In the genomic region with DNA sequence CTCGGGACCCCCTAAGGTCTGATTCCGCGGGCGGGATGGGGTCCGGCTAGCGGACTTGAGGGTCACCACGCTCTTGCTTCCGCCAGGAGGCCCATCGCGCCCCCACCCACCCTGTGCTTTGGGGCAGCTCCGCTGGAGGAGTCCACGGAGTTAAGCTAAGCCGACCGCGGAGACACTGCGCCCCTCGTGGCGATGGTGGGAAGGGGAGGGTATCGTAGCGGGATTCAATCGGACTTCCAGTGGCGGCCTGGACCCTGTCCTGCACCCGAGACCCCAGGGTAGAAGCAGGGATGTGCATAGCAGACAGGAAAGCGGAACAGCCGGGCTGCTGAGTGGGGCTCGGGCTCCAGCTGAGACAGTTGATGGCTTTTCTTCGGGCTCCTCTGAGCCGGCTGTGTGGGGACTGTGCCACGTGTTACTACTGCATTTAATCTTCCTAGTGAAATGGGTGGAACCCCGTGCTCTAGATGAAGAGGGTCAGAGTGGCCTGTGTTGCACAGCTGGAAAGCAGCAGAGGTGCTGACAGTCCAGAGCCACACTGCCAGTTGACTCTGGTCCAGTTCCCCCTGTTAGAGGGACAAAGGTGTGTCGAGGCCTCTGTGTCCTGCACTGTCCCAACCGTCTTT, we compare ENCODE assay signal across 9 mouse cellular contexts. TPM values are rescaled to one million over a fixed set of nuclear protein-coding genes. Genes with fewer than 3 reads are reported as not detected.
DNase-seq lines count a peak whose midpoint lies in the region; ATAC-seq and TF ChIP-seq lines count a peak whose summit lies in the region.
"Had no signal": no experiment of that assay in that cellular context is flagged by ENCODE, and none has a peak within 500 bp of the region (broad histone marks: within the 10 kb centered on the region; RNA-seq: fewer than 3 reads in every experiment).

No protein-coding gene starts in this region.

- H3K9me3 ChIP-seq in heart, embryonic 13.5 days: no peaks in the 10 kb centered on the region
- H3K9me3 ChIP-seq in liver, embryonic 14.5 days (ENCODE audit: control insufficient read depth, low read length): no peaks in the 10 kb centered on the region

- DNase-seq in 3134 (ENCODE audit: extremely low read depth, insufficient read length, low spot score): peak; percentile 88
- peak; percentile 84 for DNase-seq in kidney, postnatal 10 days
- peak in 1 of 3 experiments; percentile 6 for DNase-seq in liver, embryonic 14.5 days (ENCODE audit: low read depth in 3 of 3, low spot score in 3 of 3)
- DNase-seq in neural tube, embryonic 10.5 days (ENCODE audit: extremely low spot score, low spot score): peak; percentile 89
- DNase-seq in thymus, adult 18-20 months: peak; percentile 9 to 19

- no peak overlapping the region for H3K4me3 ChIP-seq in bone marrow, adult 2 months (replicated peaks; ENCODE audit: control insufficient read depth, low read depth, low read length)
- peak overlapping the region; percentile 57 for H3K4me3 ChIP-seq in embryonic fibroblast, embryonic 13.5 days (ENCODE audit: insufficient read depth, low read length)
- peak overlapping the region; percentile 67 for H3K4me3 ChIP-seq in heart, embryonic 13.5 days
- H3K4me3 ChIP-seq in liver, embryonic 14.5 days (ENCODE audit: insufficient read depth in 1 of 2, low read depth in 2 of 2, low read length in 2 of 2): peak overlapping the region; percentile 20 to 40

- TF ChIP-seq POLR2A in bone marrow, adult 2 months (IDR thresholded peaks at IDR 0.05; ENCODE audit: borderline replicate concordance, control insufficient read depth, low read depth, low read length): no peak
- TF ChIP-seq POLR2A in embryonic fibroblast, embryonic 13.5 days (IDR thresholded peaks at IDR 0.05; ENCODE audit: low read depth, low read length): peak; percentile 19; the same call in 1 of the 2 replicates

- peak; percentile 69 for TF ChIP-seq CTCF in bone marrow, adult 2 months (IDR thresholded peaks at IDR 0.05; ENCODE audit: control insufficient read depth, insufficient read depth, low read length)
- peak; percentile 90 for TF ChIP-seq CTCF in embryonic fibroblast, embryonic 13.5 days (IDR thresholded peaks at IDR 0.05; ENCODE audit: borderline replicate concordance, insufficient read depth, low read length)
- TF ChIP-seq CTCF in liver, embryonic 14.5 days (IDR thresholded peaks at IDR 0.05; ENCODE audit: low read depth): peak; percentile 79

- WGBS in bone marrow, adult 2 months: 5% methylated on average over 32 of the region's 32 CpGs
- 3% methylated on average over 32 of the region's 32 CpGs for WGBS in heart, embryonic 13.5 days
- WGBS in liver, embryonic 14.5 days (ENCODE audit: insufficient replicate concordance): 3% methylated on average over 32 of the region's 32 CpGs

- no peaks in the 10 kb centered on the region for H3K36me3 ChIP-seq in heart, embryonic 13.5 days
- H3K36me3 ChIP-seq in liver, embryonic 14.5 days (replicated peaks; ENCODE audit: control insufficient read depth, insufficient read depth, low read depth): no peaks in the 10 kb centered on the region
- H3K36me3 ChIP-seq: G1E had no signal

- H3K27ac ChIP-seq in bone marrow, adult 2 months (ENCODE audit: control insufficient read depth, insufficient read depth, low read depth, low read length, poor library complexity): no peak overlapping the region
- H3K27ac ChIP-seq in embryonic fibroblast, embryonic 13.5 days (ENCODE audit: insufficient read depth, low read length): peak overlapping the region; percentile 66
- no peak overlapping the region for H3K27ac ChIP-seq in heart, embryonic 13.5 days (replicated peaks)
- no peak overlapping the region for H3K27ac ChIP-seq in liver, embryonic 14.5 days

- ATAC-seq in heart, embryonic 13.5 days (ENCODE audit: extremely low read depth, insufficient number of reproducible peaks, low FRiP score, low TSS enrichment): no peak; the same call in 1 of the 2 replicates
- ATAC-seq in liver, embryonic 14.5 days (ENCODE audit: insufficient read depth): 0 out of 2 replicates have a peak, but pooled peaks have one; percentile 21

- H3K4me1 ChIP-seq in bone marrow, adult 2 months (ENCODE audit: control insufficient read depth, insufficient read depth, low read length): no peaks in the 10 kb centered on the region
- peaks cover 12% of the 10 kb centered on the region for H3K4me1 ChIP-seq in embryonic fibroblast, embryonic 13.5 days (ENCODE audit: control insufficient read depth, insufficient read depth, low read length)
- peaks cover 53% of the 10 kb centered on the region for H3K4me1 ChIP-seq in heart, embryonic 13.5 days
- no peaks in the 10 kb centered on the region for H3K4me1 ChIP-seq in liver, embryonic 14.5 days (replicated peaks; ENCODE audit: control insufficient read depth in 2 of 2, insufficient read depth in 2 of 2, low read length in 1 of 2)

- peaks cover 64% of the 10 kb centered on the region for H3K27me3 ChIP-seq in heart, embryonic 13.5 days (replicated peaks)
- peaks cover 39% of the 10 kb centered on the region for H3K27me3 ChIP-seq in liver, embryonic 14.5 days (ENCODE audit: control insufficient read depth, insufficient read depth, low read length)

- no peak for TF ChIP-seq EP300 in liver, embryonic 14.5 days (IDR thresholded peaks at IDR 0.05; ENCODE audit: low read depth)

- peak overlapping the region; percentile 83 for H3K9ac ChIP-seq in heart, embryonic 13.5 days
- no peak overlapping the region for H3K9ac ChIP-seq in liver, embryonic 14.5 days (replicated peaks)

- peak overlapping the region; percentile 97 for H3K4me2 ChIP-seq in heart, embryonic 13.5 days
- H3K4me2 ChIP-seq in liver, embryonic 14.5 days (ENCODE audit: low read depth): peak overlapping the region; percentile 45

RNA-seq across cellular contexts. Expression of gene Zfpm1, which starts 51.1 kb away (rescaled TPM):
- 125 and 324 TPM in 2 replicates for polyA plus RNA-seq in bone marrow, adult 2 months (2011; ENCODE audit: insufficient read depth, insufficient read length, low replicate concordance, missing spikeins)
- polyA plus RNA-seq in embryonic fibroblast, embryonic 13.5 days (2011; ENCODE audit: insufficient read length, low read depth, missing spikeins): 10.3 and 12.6 TPM in 2 replicates
- polyA plus RNA-seq in heart, embryonic 13.5 days (2015; fragmentation: Nextera tagmentation; extraction: Ambion mirVana): 3.8 TPM in 2 replicates
- 69.6 and 80.3 TPM in 2 replicates for polyA plus RNA-seq in liver, embryonic 14.5 days (2012; rRNA removed)
- polyA plus RNA-seq in liver, embryonic 14.5 days (2014; fragmentation: Nextera tagmentation; extraction: Ambion mirVana): 13.3 and 16.2 TPM in 2 replicates
